Mouse (Mus musculus) embryonic facial prominence, embryonic 10.5 days (tissue): Measurements from ENCODE around the gene Zfp661. TPM values are rescaled to one million over a fixed set of nuclear protein-coding genes. Genes with fewer than 3 reads are reported as not detected.

Experiments
- DNase-seq: peaks from one replicate; pipeline ENCODE4 v3.0.0-alpha.2; 2017; ENCODE audit warnings: low spot score
- H3K27ac ChIP-seq: fragments of 300-500 bp; sonication (generic); replicated peaks from 2 replicates; pipeline ENCODE4 v1.5.1; 2016; ENCODE audit warnings: mild to moderate bottlenecking
- H3K27me3 ChIP-seq: fragments of 300-500 bp; sonication (generic); replicated peaks from 2 replicates; pipeline ENCODE4 v1.6.1; 2016; ENCODE audit warnings: low read depth, mild to moderate bottlenecking; ENCODE audit not compliant: poor library complexity, severe bottlenecking
- H3K36me3 ChIP-seq: fragments of 300-500 bp; sonication (generic); replicated peaks from 2 replicates; pipeline ENCODE4 v1.6.1; 2016; ENCODE audit warnings: mild to moderate bottlenecking, moderate library complexity
- H3K4me1 ChIP-seq: fragments of 300-500 bp; sonication (generic); 2 replicates; pipeline ENCODE4 v1.6.1; 2016
- H3K4me3 ChIP-seq: fragments of 300-500 bp; sonication (generic); 2 replicates; pipeline ENCODE4 v1.5.1; 2016; ENCODE audit warnings: mild to moderate bottlenecking, moderate library complexity
- H3K9me3 ChIP-seq: fragments of 300-500 bp; sonication (generic); 2 replicates; pipeline ENCODE4 v1.6.1; 2016; ENCODE audit warnings: mild to moderate bottlenecking
- WGBS: fragments of 180-500 bp; shearing (Covaris S2); methylation state at CpG from one replicate; pipeline ENCODE4 v1.1.7; 2016; 5-methylcytosine and 5-hydroxymethylcytosine counted together
- polyA plus RNA-seq: library from polyadenylated mRNA; unstranded; fragments of >200 nt; fragmentation: Nextera tagmentation; extraction: Ambion mirVana; gene quantifications from 2 replicates; pipeline ENCODE4 v1.2.1, GENCODE M21; 2016

Zfp661 gene
- polyA plus RNA-seq, 1 experiment from 2014 or later: 7.8 TPM

- H3K4me1 ChIP-seq: peaks cover 12% of the 10 kb centered on the region
- no peaks in the 10 kb centered on the region for H3K36me3 ChIP-seq
- H3K4me3 ChIP-seq: no peak overlapping the region
- peaks cover 17% of the 10 kb centered on the region for H3K27me3 ChIP-seq
- DNase-seq: no peak
- H3K27ac ChIP-seq: no peak overlapping the region
- no peaks in the 10 kb centered on the region for H3K9me3 ChIP-seq
- 82% methylated on average over 5 of the region's 5 CpGs for WGBS
Observed at GRCm38 (mm10) chr2:127548342-127549074, 38.4 kb downstream of the Zfp661 start.

DNA sequence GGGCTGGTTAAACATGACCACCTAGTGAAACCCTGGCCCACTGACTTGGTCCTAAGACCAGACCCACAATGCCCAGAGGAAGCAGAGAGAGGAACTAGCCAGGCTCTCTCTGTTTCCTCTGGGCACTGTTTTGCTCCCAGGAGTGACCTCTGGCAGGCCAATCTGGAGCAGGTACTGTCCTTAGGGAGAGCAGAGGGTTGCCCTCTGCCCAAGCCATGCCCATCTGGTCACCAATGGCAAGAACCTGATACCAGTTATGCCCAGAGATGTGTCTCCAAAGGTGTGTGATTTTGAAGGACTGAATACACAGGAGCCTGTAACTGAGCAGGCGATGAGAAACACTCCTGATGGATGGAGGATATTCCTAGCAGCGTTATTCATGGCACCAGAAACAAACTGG lies 45.2 kb downstream of the Zfp661 start:
- Histone ChIP-seq H3K27me3 (peaks cover 84% of the 10 kb centered on the region), H3K4me1 (peaks cover 15% of the 10 kb centered on the region), H3K9me3 (no peaks in the 10 kb centered on the region), H3K4me3 (no peak overlapping the region), H3K27ac (no peak overlapping the region), H3K36me3 (no peaks in the 10 kb centered on the region)
- 87% methylated on average over 2 of the region's 2 CpGs for WGBS
- DNase-seq: no peak

GRCm38 (mm10) chr2:127541185-127541584 lies 45.7 kb downstream of the Zfp661 start, which contains the start of gene Prom2:
Prom2 (minus strand) TSS chr2:127541467.
- peaks cover 15% of the 10 kb centered on the region for H3K4me1 ChIP-seq
- H3K36me3 ChIP-seq: no peaks in the 10 kb centered on the region
- peak within 1 kb of the TSS; percentile 48 for H3K4me3 ChIP-seq
- no peaks in the 10 kb centered on the region for H3K9me3 ChIP-seq
- WGBS: 3% methylated on average over 29 of the region's 29 CpGs
- H3K27me3 ChIP-seq: peaks cover 84% of the 10 kb centered on the region
- peak; percentile 66 for DNase-seq
- H3K27ac ChIP-seq: no peak within 1 kb of the TSS; the same call in 1 of the 2 replicates

DNA sequence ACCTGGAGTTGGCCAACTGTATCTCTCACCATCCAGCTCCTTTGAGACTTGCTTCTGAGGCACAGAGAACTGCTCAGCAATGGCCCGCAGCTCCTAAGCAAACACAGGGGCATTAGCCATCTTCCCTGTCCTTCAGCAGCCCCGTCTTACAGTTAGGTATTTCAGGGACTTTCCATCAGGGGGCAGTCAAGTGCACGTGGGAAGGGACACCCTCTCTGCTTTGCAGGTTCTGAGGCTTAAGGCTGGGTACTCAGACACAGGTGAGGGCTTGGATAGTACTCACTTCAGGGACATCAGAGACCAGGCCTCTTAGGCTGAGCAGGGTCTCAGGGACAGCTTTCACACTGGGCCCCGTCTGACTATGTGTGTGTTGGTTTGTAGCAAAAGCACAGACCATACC lies 47.4 kb downstream of the Zfp661 start:
- Histone ChIP-seq H3K4me3 (no peak overlapping the region), H3K36me3 (no peaks in the 10 kb centered on the region), H3K27ac (no peak overlapping the region), H3K9me3 (no peaks in the 10 kb centered on the region), H3K27me3 (peaks cover 74% of the 10 kb centered on the region), H3K4me1 (peaks cover 15% of the 10 kb centered on the region)
- 23% methylated on average over 4 of the region's 4 CpGs for WGBS
- no peak for DNase-seq

DNA sequence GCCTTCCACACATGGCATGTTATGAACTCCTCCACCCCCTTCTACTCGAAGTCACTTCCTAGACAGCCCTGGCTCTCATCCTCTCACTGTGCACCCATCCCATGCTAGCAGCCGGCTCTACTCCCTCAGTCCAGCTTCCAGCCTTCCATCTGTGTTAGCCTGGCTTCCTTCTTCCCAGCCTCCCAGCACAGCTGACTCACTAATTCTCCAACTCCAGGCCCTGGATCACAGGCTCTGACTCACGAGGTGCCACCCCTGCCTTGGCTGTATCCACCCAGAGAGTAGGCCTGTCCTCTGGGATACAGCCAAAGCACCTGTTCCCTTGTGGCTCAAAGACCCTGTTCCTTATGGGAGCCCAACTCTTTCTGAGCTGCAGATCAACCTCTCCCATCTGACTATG lies 49.3 kb downstream of the Zfp661 start:
- H3K27me3 ChIP-seq: peaks cover 57% of the 10 kb centered on the region
- DNase-seq: no peak
- no peak overlapping the region for H3K4me3 ChIP-seq
- WGBS: 72% methylated on average over 3 of the region's 3 CpGs
- H3K36me3 ChIP-seq: no peaks in the 10 kb centered on the region
- H3K27ac ChIP-seq: no peak overlapping the region
- H3K4me1 ChIP-seq: peaks cover 15% of the 10 kb centered on the region
- H3K9me3 ChIP-seq: no peaks in the 10 kb centered on the region

DNA sequence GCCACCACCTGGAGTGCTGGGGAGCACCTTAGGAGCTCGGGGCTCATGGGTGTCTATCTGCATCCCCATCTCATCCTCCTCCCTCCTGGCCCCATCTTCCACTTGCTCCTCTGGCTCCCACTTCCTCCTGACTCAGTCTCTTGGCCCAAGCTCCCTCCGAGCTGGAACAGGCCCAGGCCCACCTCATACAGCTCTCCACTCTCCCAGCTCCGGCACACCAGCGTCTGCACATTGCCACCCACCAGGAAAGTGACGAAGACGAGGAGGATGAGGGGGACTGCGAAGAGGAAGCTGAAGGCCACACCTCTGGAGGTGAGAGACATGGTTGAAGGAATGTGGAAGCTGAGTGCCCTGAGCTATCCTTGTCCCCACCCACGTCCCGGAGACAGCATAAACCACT lies 51.5 kb downstream of the Zfp661 start:
- 79% methylated on average over 9 of the region's 9 CpGs for WGBS
- H3K27ac ChIP-seq: no peak overlapping the region

GRCm38 (mm10) chr2:127532379-127532778 lies 54.5 kb downstream of the Zfp661 start:
- Histone ChIP-seq H3K27me3 (peaks cover 8% of the 10 kb centered on the region), H3K9me3 (no peaks in the 10 kb centered on the region), H3K27ac (no peak overlapping the region), H3K4me3 (no peak overlapping the region), H3K36me3 (no peaks in the 10 kb centered on the region), H3K4me1 (0 out of 2 replicates have a peak, but pooled peaks cover 3% of the 10 kb centered on the region)
- 12% methylated on average over 9 of the region's 9 CpGs for WGBS
- DNase-seq: peak; percentile 72

More for the DNA sequence above, 51.5 kb downstream of the Zfp661 start:
- Histone ChIP-seq H3K4me3 (no peak overlapping the region), H3K36me3 (no peaks in the 10 kb centered on the region), H3K27me3 (peaks cover 38% of the 10 kb centered on the region), H3K9me3 (no peaks in the 10 kb centered on the region), H3K4me1 (0 out of 2 replicates have a peak, but pooled peaks cover 3% of the 10 kb centered on the region)
- no peak for DNase-seq

GRCm38 (mm10) chr2:127531592-127531991 lies 55.3 kb downstream of the Zfp661 start:
- Histone ChIP-seq H3K27me3 (peaks cover 3% of the 10 kb centered on the region; the same call in 1 of the 2 replicates), H3K4me3 (no peak overlapping the region), H3K36me3 (no peaks in the 10 kb centered on the region), H3K27ac (no peak overlapping the region), H3K4me1 (0 out of 2 replicates have a peak, but pooled peaks cover 3% of the 10 kb centered on the region), H3K9me3 (no peaks in the 10 kb centered on the region)
- DNase-seq: no peak
- WGBS: 92% methylated on average over 2 of the region's 2 CpGs

DNA sequence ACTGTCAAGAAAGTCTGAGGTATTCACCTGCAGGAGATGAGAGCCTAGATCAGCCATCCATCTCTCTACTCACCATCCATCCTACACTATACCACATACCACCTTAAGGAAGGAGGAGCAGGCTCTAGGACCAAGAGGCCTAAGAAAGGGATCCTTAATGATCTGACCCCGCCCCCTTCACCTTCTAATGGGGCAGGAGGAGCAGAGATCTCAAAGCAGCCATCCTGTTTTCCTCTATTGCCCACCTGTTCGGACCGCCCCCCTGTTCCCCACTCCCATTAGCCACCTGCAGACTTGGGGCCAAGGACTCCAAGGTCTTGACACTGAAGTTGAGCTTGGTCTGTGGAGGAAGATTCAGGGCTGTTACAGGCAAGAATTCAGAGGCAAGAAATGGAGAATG lies 56.5 kb downstream of the Zfp661 start:
- Histone ChIP-seq H3K36me3 (no peaks in the 10 kb centered on the region), H3K4me1 (0 out of 2 replicates have a peak, but pooled peaks cover 3% of the 10 kb centered on the region), H3K27me3 (peaks cover 3% of the 10 kb centered on the region; the same call in 1 of the 2 replicates), H3K4me3 (no peak overlapping the region), H3K9me3 (no peaks in the 10 kb centered on the region), H3K27ac (no peak overlapping the region)
- no peak for DNase-seq
- WGBS: 77% methylated on average over 3 of the region's 3 CpGs

- Histone ChIP-seq H3K9me3 (no peaks in the 10 kb centered on the region), H3K36me3 (no peaks in the 10 kb centered on the region), H3K4me3 (no peak overlapping the region), H3K27ac (no peak overlapping the region), H3K4me1 (peaks cover 41% of the 10 kb centered on the region), H3K27me3 (0 out of 2 replicates have a peak, but pooled peaks cover 5% of the 10 kb centered on the region)
- WGBS: 77% methylated on average over 3 of the region's 3 CpGs
- no peak for DNase-seq
Observed at GRCm38 (mm10) chr2:127525004-127525775, 61.7 kb downstream of the Zfp661 start.
